Mouse (Mus musculus) urinary bladder, adult 2 months (tissue): ENCODE measurements around the gene Cdca8. TPM values are rescaled to one million over a fixed set of nuclear protein-coding genes. Genes with fewer than 3 reads are reported as not detected.

Source experiments
- DNase-seq: peaks from one replicate; pipeline ENCODE4 v3.0.0; 2022; ENCODE audit warnings: low spot score
- polyA plus RNA-seq: library from polyadenylated mRNA; depleted of rRNA; stranded (reverse); fragments of >200 nt; gene quantifications from 2 replicates; pipeline ENCODE4 v1.2.3, GENCODE M21; 2012; rRNA removed

The Cdca8 gene
- polyA plus RNA-seq, 1 experiment = 2.0 TPM

DNA sequence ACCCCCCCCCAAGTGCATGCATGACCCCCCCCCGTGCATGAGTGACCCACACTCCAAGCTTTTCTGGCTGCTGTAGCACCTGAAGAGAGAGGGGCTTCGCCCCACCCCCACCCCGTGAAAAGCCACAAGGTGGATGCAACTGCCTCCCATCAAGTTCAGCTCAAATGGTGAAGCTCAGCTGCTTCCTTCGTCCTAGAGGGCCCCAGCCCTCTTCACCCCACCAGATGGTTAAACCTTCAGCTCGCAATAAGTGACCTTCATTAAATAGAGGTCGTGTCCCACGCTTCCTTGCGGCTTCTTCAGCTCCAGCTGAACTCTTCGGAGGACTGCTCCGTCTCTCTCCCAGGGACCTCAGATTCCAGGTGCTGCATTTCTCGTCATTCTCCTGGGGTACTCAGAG lies 58.5 kb downstream of the Cdca8 start, which contains the start of gene Epha10:
Gene Epha10 (plus strand): TSS at position 301 of the 400 bp plus-strand sequence.
- DNase-seq = no peak

DNA sequence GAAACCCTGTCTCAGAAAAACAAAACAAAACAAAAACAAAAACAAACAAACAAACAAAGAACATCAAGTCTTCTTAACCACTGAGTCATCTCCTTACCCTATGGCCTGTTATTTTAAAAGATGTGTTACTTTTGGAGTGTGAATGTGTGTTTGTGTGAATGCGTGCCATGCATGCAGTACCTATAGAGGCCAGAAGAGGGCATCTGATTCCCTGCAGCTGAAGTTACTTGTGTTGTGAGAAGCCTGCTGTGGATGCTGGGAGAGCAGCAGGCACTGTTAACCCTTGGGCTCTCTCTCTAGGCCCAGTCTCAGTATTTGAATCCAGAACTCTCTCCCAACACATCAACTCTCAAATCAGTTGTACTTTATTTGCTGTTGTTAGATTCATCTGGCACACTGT lies 66.4 kb downstream of the Cdca8 start:
- DNase-seq = no peak

Other genes with a start within 250 kb of the Cdca8 start
- gene Utp11, start 245.7 kb downstream of the Cdca8 start, polyA plus RNA-seq = 31.6 and 32.9 TPM in 2 replicates
- gene Fhl3, start 238.6 kb downstream of the Cdca8 start, polyA plus RNA-seq = 2.7 and 5.2 TPM in 2 replicates
- 38.1 and 40.4 TPM in 2 replicates for gene Sf3a3, start 224.5 kb downstream of the Cdca8 start, polyA plus RNA-seq
- 30.0 and 34.8 TPM in 2 replicates for gene Inpp5b, start 197.5 kb downstream of the Cdca8 start, polyA plus RNA-seq
- gene Mtf1, start 137.2 kb downstream of the Cdca8 start, polyA plus RNA-seq = 9.0 and 10.1 TPM in 2 replicates
- 32.5 and 47.3 TPM in 2 replicates for gene Yrdc, start 88.6 kb downstream of the Cdca8 start, polyA plus RNA-seq
- 32.4 and 37.5 TPM in 2 replicates for gene 1110065P20Rik, start 88.1 kb downstream of the Cdca8 start, polyA plus RNA-seq
- 0.65 and 0.76 TPM in 2 replicates for gene Maneal, start 77.1 kb downstream of the Cdca8 start, polyA plus RNA-seq
- not detected in 2 replicates for gene Epha10, start 58.4 kb downstream of the Cdca8 start, polyA plus RNA-seq
- 17.4 and 17.8 TPM in 2 replicates for gene 9930104L06Rik, start 2.3 kb downstream of the Cdca8 start, polyA plus RNA-seq
- gene Rspo1, start 47.1 kb upstream of the Cdca8 start, polyA plus RNA-seq = 6.3 and 7.5 TPM in 2 replicates
- 58.9 and 59.8 TPM in 2 replicates for gene Gnl2, start 77.3 kb upstream of the Cdca8 start, polyA plus RNA-seq
- 0.03 and 0.10 TPM in 2 replicates for gene Dnali1, start 126.4 kb upstream of the Cdca8 start, polyA plus RNA-seq
- gene Snip1, start 127.4 kb upstream of the Cdca8 start, polyA plus RNA-seq = 13.7 and 14.1 TPM in 2 replicates
- gene Meaf6, start 145.8 kb upstream of the Cdca8 start, polyA plus RNA-seq = 28.8 and 36.0 TPM in 2 replicates
- gene Zc3h12a, start 188.5 kb upstream of the Cdca8 start, polyA plus RNA-seq = 12.5 and 13.1 TPM in 2 replicates